Mouse (Mus musculus) mature B cell (primary cell): ENCODE measurements around the gene Ubr1.
"Not testable (repeated sequence)": the region's sequence is repeated elsewhere in the genome, so short reads cannot be mapped to it uniquely, and the experiment has no call there.

Experiments
- in situ Hi-C: fragments of 300-500 bp; cut with MboI; formaldehyde crosslinking; loops from 2 replicates; pipeline ENCODE4 v1.14.3; 2019

The Ubr1 gene

GRCm38 (mm10) chr2:120970559-120971080 is at the start of gene Ubr1:
Gene Ubr1, minus strand, starts transcription at chr2:120970715.
- in situ Hi-C loops = no loop called here

- in situ Hi-C loops = no loop called here
These were observed 46.6 kb upstream of the Ubr1 start for GRCm38 (mm10) chr2:121017151-121017550.

DNA sequence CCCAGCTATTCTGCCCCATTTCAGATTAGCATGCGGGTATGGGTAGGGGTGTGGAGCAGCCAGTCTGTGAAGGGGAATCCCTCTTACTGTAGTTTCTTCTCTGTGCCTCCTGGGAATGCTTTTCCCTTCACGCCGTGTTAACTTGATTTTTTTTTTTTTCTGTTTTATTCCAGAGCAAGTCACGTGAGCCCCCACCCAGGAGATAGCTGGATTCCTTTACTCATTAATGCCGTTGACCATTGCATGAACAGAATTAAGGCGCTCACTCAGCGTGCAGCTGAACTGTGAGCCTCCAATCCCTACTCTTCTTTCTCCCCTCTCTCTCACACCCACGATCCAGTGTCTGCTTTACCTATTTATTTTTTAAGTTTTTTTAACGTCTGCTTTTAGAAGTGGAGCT is 45.7 kb upstream of the Ubr1 start:
- in situ Hi-C loops = no loop called here

- in situ Hi-C loops = no loop called here
These were observed 45.0 kb upstream of the Ubr1 start for GRCm38 (mm10) chr2:121015507-121015906.

DNA sequence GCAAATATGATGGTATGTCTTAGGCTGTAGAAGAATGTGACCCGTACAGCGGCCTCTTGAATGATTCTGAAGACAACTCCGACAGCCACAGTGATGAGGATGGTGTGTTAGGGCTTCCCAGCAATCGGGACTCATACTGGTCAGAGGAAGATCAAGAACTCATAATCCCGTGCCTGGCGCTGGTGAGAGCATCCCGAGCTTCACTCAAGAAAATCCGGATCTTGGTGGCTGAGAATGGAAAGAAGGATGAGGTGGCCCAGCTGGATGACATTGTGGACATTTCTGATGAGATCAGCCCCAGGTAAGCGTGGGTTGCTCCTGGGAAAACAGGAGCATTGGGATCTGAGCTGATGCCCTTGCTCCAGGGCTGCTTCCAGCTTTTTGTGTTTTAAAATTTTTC is 42.2 kb upstream of the Ubr1 start:
- in situ Hi-C loops = no loop called here

DNA sequence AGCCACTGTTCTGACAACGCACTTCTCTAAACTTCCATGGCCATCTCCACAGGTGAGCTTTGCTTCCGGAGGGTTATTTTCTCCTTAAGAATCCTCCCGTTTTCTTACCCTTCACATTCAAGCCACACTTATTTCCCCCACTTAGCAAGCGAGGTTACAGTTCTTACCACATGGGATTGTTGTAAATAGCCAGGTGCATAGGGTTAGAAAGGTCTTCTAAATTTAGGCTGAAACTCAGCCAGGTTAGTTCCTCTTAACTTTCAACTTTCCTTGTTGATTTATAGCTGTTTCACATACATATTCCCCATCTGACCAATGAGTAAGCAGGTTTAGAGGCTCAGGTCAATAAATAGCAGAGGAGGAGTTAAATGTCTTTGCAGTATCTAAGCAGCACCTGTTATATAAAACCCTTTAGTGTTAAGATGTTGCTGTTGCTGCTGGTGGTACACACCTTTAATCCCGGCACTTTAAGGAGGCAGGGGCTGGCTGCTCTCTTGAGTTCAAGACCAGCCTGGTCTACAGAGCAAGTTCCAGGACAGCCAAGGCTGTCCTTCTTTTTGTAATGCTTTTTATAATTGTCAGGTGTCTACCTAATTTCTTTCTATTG is 38.7 kb upstream of the Ubr1 start:
- in situ Hi-C loops = no loop called here

- in situ Hi-C loops = no loop called here
These were observed 38.1 kb upstream of the Ubr1 start for GRCm38 (mm10) chr2:121008664-121009007.

DNA sequence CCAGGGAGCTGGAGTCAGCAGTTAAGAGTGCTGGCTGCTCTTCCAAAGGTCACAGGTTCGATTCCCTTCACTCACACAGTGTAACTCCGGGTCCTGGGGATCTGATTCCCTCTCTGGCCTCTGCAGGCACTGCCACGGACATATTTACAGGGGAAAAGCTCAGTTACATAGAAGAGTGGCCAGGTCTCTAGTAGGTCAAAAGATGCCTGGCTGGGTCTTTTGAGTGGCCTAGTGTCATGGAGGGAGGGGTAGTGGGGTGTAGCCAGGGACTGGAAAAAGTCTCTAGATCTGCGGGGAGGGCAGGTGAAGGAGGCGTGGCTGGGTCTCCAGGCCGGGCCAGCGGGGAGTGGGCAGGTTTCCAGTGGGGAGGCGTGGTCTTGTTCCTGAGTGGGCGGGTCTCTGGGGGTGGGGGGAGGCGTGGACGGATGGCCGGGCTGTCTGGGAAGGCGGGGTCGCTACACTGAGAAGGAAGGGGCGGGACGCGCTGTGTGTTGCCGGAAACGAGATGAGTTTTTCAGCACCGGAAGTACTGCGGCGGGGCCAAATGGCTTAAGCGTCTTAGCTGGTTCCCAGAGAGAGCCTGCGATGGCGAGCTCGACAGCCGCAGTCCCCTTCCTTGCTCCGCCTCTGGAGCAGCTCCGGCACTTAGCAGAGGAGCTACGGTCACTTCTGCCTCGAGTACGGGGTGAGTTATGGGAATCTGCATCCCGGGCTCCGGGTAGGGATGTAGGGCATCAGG is 37.6 kb upstream of the Ubr1 start, which contains the start of gene Ccndbp1:
Ccndbp1 (plus strand) TSS at position 479 of the 739 bp plus-strand sequence.
- in situ Hi-C loops = no loop called here

- in situ Hi-C loops = no loop called here
These were observed 36.5 kb upstream of the Ubr1 start for GRCm38 (mm10) chr2:121006986-121007385.

DNA sequence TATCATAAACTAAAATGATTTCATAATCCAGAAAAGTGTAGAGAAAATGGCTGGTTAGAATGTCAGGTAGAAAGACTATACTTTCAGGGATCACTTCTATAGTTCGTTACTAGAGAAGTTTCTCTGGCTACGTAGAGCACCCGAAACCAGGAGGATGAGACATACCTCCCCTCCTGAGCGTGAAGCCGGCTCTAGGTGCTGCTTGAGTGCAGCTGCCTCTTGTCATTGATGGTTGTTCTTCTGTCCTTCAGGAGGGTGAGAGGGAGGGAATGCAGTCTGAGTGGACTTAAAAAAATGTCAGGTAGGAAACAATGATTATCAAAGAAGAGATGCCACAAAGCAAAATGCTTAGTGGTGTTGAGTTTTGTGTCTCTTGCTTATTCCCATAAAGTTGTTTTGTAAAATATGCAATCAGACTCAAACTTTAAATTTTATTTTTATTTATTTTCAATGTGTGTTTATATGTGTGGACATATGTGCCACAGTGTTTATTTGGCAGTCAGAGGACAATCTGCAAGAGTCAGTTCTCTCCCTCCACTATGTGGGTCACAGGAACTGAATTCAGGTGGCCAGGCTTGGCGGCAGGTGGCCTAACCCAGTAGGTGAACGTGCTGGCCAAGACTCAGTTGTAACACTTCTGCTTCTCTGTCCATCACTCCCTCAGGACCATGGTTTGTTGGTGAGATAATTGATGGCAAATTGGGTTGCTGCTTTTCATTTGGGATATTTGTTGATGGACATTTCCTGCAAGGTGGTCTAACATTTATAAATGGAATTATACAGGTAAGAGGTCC is 33.7 kb upstream of the Ubr1 start:
- in situ Hi-C loops = no loop called here

GRCm38 (mm10) chr2:121003586-121003985 is 33.1 kb upstream of the Ubr1 start:
- in situ Hi-C loops = no loop called here

DNA sequence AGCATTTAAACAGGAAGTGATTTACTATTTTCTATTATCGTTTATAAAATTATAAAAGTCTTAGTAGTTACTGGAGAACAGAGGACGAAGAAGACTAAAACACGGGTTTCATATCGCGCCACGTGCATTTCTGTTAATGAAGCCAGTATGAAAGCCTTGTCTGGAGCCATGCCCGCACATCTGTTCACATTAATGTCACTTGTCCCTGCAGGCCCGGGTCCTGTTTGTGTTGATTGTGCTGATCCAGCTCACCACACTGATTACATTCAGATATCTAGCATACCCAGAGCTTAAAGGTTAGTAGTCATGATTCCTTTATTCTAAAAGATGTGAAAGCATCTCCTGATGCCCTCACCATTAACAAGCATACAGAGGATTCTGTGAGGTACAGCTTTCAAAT is 28.3 kb upstream of the Ubr1 start:
- in situ Hi-C loops = no loop called here

DNA sequence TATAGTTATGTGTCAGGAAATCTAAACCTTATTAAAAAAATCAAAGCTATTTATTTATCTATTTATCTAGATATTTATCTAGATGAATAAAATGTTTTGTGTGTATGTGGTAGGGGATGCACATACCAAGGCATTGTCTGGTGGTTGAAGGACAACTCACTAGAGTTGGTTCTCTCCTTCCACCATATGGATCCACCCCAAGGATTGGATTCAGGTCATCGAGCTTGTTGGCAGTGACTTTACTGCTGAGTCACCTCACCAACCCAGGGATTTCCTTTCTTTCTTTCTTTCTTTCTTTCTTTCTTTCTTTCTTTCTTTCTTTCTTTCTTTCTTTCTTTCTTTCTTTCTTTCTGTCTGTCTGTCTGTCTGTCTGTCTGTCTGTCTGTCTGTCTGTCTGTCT is 26.1 kb upstream of the Ubr1 start:
- in situ Hi-C loops = not testable (repeated sequence)

- in situ Hi-C loops = no loop called here
These were observed 20.7 kb upstream of the Ubr1 start for GRCm38 (mm10) chr2:120991196-120991595.

DNA sequence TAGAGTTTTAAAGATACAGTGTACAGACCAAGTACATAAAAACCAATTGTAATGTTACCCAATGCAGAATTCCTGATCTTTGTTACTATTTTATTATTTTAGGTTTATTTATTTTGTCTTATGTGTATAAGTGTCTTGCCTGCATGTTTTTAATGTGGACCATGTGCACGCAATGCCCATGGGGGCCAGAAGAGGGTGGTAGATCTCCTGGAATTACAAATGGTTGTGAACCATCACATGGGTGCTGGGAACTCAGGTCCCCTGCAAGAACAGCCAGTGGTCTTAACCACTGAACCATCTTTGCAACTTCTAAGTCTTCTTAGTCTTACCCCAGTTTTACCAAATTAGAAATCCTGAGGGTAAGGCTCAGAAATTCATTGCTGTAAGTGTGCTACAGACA is 14.7 kb upstream of the Ubr1 start:
- in situ Hi-C loops = no loop called here

GRCm38 (mm10) chr2:120983611-120984010 is 13.1 kb upstream of the Ubr1 start:
- in situ Hi-C loops = no loop called here

- in situ Hi-C loops = no loop called here
These were observed 10.3 kb upstream of the Ubr1 start for GRCm38 (mm10) chr2:120980861-120981260.

DNA sequence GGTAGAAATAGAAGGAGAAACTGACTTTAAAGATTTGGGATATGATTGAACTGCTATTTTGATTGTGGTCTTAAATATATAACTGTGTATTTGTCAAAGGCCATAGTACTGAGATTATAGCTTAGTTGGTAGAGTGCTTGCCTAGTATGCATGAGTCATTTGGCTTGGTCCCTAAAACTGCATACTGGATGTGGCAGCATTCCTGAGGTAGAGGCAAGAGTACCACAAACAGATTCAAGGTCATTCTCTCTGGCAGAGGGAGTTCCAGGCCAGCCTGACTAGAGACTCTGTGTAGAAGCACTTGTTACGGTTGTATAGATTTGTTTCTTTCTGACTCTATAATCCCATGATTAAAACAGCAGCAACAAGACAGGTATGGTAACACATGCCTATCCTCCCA is 9.3 kb upstream of the Ubr1 start:
- in situ Hi-C loops = no loop called here

DNA sequence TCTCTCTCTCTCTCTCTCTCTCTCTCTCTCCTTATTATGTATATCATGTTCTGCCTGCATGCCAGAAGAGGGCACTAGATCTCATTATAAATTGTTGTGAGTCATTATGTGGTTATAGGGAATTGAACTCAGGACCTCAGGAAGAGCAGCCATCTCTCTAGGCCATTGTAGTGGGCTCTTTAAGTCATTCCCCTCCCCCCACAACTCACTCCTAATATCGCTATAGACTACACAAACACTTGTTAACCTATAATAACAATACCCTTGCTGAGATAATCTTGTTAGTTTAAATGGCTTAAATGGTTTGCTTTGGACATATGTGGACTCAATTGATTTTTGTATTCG is 8.2 kb upstream of the Ubr1 start:
- in situ Hi-C loops = no loop called here

DNA sequence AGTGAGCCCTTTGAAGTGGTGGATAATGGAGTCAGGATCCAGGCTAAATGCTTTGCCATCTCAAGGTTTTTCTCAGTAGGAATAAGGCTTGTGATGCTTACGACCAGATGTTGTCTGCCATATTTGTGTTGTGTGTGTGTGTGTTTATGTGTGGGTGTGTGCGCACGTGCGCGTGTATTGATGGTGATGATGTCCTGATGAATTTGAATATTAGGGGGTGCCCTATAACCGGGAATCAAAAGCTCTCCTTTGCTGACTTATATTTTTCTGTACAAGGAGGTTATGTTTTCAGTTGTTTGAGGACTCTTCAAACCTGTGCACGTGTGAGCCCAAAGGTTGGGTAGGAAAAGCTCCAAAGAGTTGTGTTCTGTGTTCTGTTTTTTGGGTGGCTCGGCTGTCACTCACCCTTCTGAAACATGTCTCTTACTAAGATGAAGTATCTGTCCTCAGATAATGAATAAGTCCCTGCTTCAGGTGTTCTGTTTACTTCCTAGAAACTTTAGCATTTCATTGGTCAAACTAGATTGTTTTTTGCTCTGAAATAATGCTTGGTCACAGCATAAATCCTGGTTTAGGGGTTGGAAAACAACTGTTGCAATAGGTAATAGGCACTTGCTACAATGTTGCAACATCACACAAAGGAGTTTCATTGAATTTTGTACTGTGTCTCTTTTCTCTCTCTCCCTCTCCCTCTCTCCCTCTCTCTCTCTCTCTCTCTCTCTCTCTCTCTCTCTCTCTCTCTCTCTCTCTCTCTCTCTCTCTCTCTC is 7.6 kb upstream of the Ubr1 start:
- in situ Hi-C loops = no loop called here

DNA sequence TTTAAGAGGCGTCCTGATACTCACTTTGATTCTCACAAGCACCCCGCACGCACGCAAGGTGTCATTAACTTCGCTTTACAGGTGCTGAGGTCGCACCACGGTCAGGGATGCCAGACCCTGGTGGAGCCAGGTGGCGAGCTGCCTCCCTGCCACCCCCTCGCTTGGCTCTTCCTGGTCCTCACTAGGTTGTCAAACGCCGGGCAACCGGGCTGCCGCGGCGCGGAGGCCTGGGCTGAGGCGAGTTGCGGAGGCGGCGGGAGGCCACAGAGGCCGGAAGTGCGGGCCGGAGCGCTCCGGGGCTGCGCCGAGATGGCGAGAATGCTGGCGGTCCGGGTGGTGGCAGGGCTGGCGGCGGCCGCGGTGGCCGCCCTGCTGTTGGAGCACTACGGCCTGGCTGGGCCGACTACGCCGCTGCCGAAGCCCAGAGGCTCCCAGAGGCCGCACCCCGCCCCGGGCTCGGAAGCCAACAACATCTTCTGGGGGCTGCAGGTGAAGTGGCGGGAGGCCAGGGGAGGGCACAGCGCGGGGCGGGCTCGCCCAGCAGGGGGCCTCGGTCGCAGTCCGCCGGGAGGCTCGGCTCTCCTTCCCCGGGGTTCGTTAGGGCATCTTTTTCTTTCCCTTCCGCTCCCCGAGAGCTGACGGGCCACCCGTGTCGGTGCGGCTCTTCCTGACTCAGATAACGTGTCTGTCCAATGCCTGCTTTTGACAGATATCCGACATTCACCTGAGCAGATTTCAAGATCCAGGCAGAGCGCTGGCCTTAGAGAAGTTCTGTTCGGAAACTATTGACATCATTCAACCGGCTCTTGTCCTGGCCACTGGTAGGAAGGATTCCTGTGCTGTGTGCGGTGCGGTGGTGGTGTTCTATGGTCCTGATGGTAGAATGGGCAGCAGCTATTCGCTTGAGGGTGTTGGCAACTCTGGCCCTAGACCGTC is 6.7 kb upstream of the Ubr1 start, which contains the start of gene Tmem62:
Tmem62 (plus strand) TSS at position 28 of the 936 bp plus-strand sequence.
- in situ Hi-C loops = no loop called here
